ENCODE assay signal across 10 mouse cellular contexts in genomic region chr2:75991581-75992205, GRCm38 (mm10). TPM values are rescaled to one million over a fixed set of nuclear protein-coding genes. Genes with fewer than 3 reads are reported as not detected.
DNase-seq lines count a peak whose midpoint lies in the region; ATAC-seq lines count a peak whose summit lies in the region.
"Had no signal": no experiment of that assay in that cellular context is flagged by ENCODE, and none has a peak within 500 bp of the region (broad histone marks: within the 10 kb centered on the region; RNA-seq: fewer than 3 reads in every experiment).

No protein-coding gene starts in this region.

- no peaks in the 10 kb centered on the region for H3K9me3 ChIP-seq in kidney, embryonic 15.5 days (replicated peaks)
- H3K9me3 ChIP-seq in embryonic facial prominence, embryonic 12.5 days: no peaks in the 10 kb centered on the region
- no peaks in the 10 kb centered on the region for H3K9me3 ChIP-seq in limb, embryonic 12.5 days
- H3K9me3 ChIP-seq: megakaryocyte, embryonic 14.5 days; neural tube, embryonic 12.5 days had no signal

- no peak overlapping the region for H3K9ac ChIP-seq in kidney, embryonic 15.5 days
- no peak overlapping the region for H3K9ac ChIP-seq in embryonic facial prominence, embryonic 12.5 days
- H3K9ac ChIP-seq in limb, embryonic 12.5 days (replicated peaks): no peak overlapping the region
- H3K9ac ChIP-seq: neural tube, embryonic 12.5 days had no signal

- H3K27me3 ChIP-seq in kidney, embryonic 15.5 days: no peaks in the 10 kb centered on the region
- H3K27me3 ChIP-seq in embryonic facial prominence, embryonic 12.5 days: no peaks in the 10 kb centered on the region
- no peaks in the 10 kb centered on the region for H3K27me3 ChIP-seq in limb, embryonic 12.5 days
- H3K27me3 ChIP-seq: neural tube, embryonic 12.5 days had no signal

- H3K4me2 ChIP-seq in kidney, embryonic 15.5 days: no peak overlapping the region
- 0 out of 2 replicates have a peak overlapping the region, but pooled peaks have one; percentile 9 for H3K4me2 ChIP-seq in embryonic facial prominence, embryonic 12.5 days (replicated peaks)
- H3K4me2 ChIP-seq in limb, embryonic 12.5 days: no peak overlapping the region; the same call in 1 of the 2 replicates
- H3K4me2 ChIP-seq: liver, embryonic 11.5 days; neural tube, embryonic 12.5 days had no signal

- no peak for DNase-seq in kidney, adult 11 months
- peak; percentile 68 for DNase-seq in embryo, embryonic 10 days (ENCODE audit: low spot score)
- no peak for DNase-seq in cerebellum, adult 8-10 months
- DNase-seq in cerebellum, postnatal 25 days: no peak

- H3K4me3 ChIP-seq in kidney, embryonic 15.5 days (replicated peaks): no peak overlapping the region
- H3K4me3 ChIP-seq in embryonic facial prominence, embryonic 12.5 days: no peak overlapping the region
- no peak overlapping the region for H3K4me3 ChIP-seq in limb, embryonic 12.5 days (replicated peaks)
- H3K4me3 ChIP-seq: neural tube, embryonic 12.5 days had no signal

- WGBS in kidney, embryonic 15.5 days: 36% methylated on average over 6 of the region's 6 CpGs
- 12% methylated on average over 6 of the region's 6 CpGs for WGBS in embryonic facial prominence, embryonic 12.5 days
- WGBS in limb, embryonic 12.5 days: 7% methylated on average over 6 of the region's 6 CpGs

- H3K27ac ChIP-seq in kidney, embryonic 15.5 days: 0 out of 2 replicates have a peak overlapping the region, but pooled peaks have one; percentile 18
- H3K27ac ChIP-seq in embryonic facial prominence, embryonic 12.5 days: peak overlapping the region; percentile 80
- peak overlapping the region; percentile 73 for H3K27ac ChIP-seq in limb, embryonic 12.5 days
- H3K27ac ChIP-seq: neural tube, embryonic 12.5 days had no signal

- H3K36me3 ChIP-seq in kidney, embryonic 15.5 days: no peaks in the 10 kb centered on the region
- no peaks in the 10 kb centered on the region for H3K36me3 ChIP-seq in embryonic facial prominence, embryonic 12.5 days
- H3K36me3 ChIP-seq in limb, embryonic 12.5 days: no peaks in the 10 kb centered on the region
- H3K36me3 ChIP-seq: neural tube, embryonic 12.5 days had no signal

- H3K4me1 ChIP-seq in kidney, embryonic 15.5 days: peaks cover 31% of the 10 kb centered on the region
- H3K4me1 ChIP-seq in embryonic facial prominence, embryonic 12.5 days: peaks cover 41% of the 10 kb centered on the region
- peaks cover 59% of the 10 kb centered on the region for H3K4me1 ChIP-seq in limb, embryonic 12.5 days (replicated peaks)

- no peak for ATAC-seq in kidney, embryonic 15.5 days (replicated peaks; ENCODE audit: low FRiP score)
- ATAC-seq in embryonic facial prominence, embryonic 12.5 days (ENCODE audit: insufficient number of reproducible peaks, insufficient read depth, low FRiP score, low TSS enrichment): no peak; the same call in 1 of the 2 replicates
- ATAC-seq in limb, embryonic 12.5 days (ENCODE audit: insufficient number of reproducible peaks, insufficient read depth, low FRiP score, low TSS enrichment, low read depth): peak; percentile 46; the same call in 1 of the 2 replicates

RNA-seq across cellular contexts. Expression of gene Ttc30a1, which starts 9.9 kb away (rescaled TPM):
- 8.2 and 9.2 TPM in 2 replicates for polyA plus RNA-seq in kidney, embryonic 15.5 days (2015; fragmentation: Nextera tagmentation; extraction: Ambion mirVana)
- polyA plus RNA-seq in embryonic facial prominence, embryonic 12.5 days (2016; fragmentation: Nextera tagmentation; extraction: Ambion mirVana): 8.8 and 10.6 TPM in 2 replicates
- polyA plus RNA-seq in limb, embryonic 12.5 days (2016; fragmentation: Nextera tagmentation; extraction: Ambion mirVana): 10.0 and 10.4 TPM in 2 replicates

RNA-seq across cellular contexts. Expression of gene Ttc30a2, which starts 13.7 kb away (rescaled TPM):
- polyA plus RNA-seq in kidney, embryonic 15.5 days (2015; fragmentation: Nextera tagmentation; extraction: Ambion mirVana): 0.47 and 0.98 TPM in 2 replicates
- 0.40 and 0.52 TPM in 2 replicates for polyA plus RNA-seq in embryonic facial prominence, embryonic 12.5 days (2016; fragmentation: Nextera tagmentation; extraction: Ambion mirVana)
- 0.59 and 0.60 TPM in 2 replicates for polyA plus RNA-seq in limb, embryonic 12.5 days (2016; fragmentation: Nextera tagmentation; extraction: Ambion mirVana)

RNA-seq across cellular contexts. Expression of gene Ttc30b, which starts 53.3 kb away (rescaled TPM):
- polyA plus RNA-seq in kidney, embryonic 15.5 days (2015; fragmentation: Nextera tagmentation; extraction: Ambion mirVana): 11.8 and 12.3 TPM in 2 replicates
- 7.5 and 9.7 TPM in 2 replicates for polyA plus RNA-seq in embryonic facial prominence, embryonic 12.5 days (2016; fragmentation: Nextera tagmentation; extraction: Ambion mirVana)
- polyA plus RNA-seq in limb, embryonic 12.5 days (2016; fragmentation: Nextera tagmentation; extraction: Ambion mirVana): 9.2 and 9.9 TPM in 2 replicates

Comparison
In these comparisons a context has a peak if more than half of its experiments do, and no peak if none do; other contexts are left out.
1. H3K27ac ChIP-seq: peak in every context shown above with its lines; median percentile 80 in embryonic facial prominence, embryonic 12.5 days; 73 in limb, embryonic 12.5 days; 18 in kidney, embryonic 15.5 days.